Mouse (Mus musculus) spleen, adult 2 months (tissue): ENCODE data around the gene Lst1.

Experiments used
- CTCF ChIP-seq: fragments of 200-500 bp; IDR thresholded peaks from 2 replicates; pipeline ENCODE4 v1.5.1; 2011; ENCODE audit warnings: mild to moderate bottlenecking, inconsistent platforms; ENCODE audit not compliant: insufficient read depth, insufficient read length, insufficient replicate concordance; ENCODE audit errors: extremely low read depth
- POLR2A ChIP-seq: fragments of 200-500 bp; IDR thresholded peaks from 2 replicates; pipeline ENCODE4 v1.6.1; 2011; ENCODE audit warnings: low read depth, low read length, inconsistent platforms

DNA sequence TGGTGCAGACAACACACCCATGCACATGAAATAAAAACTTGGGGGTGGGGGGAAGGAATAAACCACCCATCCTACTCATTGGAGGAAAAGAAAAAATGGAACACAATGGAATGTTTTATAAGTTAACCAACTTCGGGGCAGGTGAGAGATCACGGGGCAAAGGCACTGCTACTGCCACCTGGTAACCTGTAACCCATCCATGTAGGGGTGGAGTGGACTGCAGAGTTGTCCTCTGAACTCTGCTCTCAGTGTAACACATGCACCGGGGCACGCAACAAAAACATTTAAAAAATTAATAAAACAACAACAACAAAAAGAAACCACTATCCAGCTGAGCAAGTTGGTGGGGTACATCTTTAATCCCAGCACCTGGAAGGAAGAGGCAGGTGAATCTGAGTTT lies 36.1 kb downstream of the Lst1 start:
- TF ChIP-seq CTCF (no peak), POLR2A (no peak)
